Mouse (Mus musculus) neural tube, embryonic 15.5 days (tissue): ENCODE data around the gene Nabp1. TPM values are rescaled to one million over a fixed set of nuclear protein-coding genes. Genes with fewer than 3 reads are reported as not detected.

Experiments used
- ATAC-seq: fragments of 200-750 bp; cut with Nextera tagmentation; 2 replicates; pipeline ENCODE4 v1.8.0; 2017; ENCODE audit warnings: mild to moderate bottlenecking, moderate TSS enrichment, moderate library complexity; ENCODE audit not compliant: low FRiP score
- H3K27ac ChIP-seq: fragments of 300-500 bp; sonication (generic); replicated peaks from 2 replicates; pipeline ENCODE4 v1.5.1; 2015; ENCODE audit warnings: mild to moderate bottlenecking, inconsistent platforms
- H3K27me3 ChIP-seq: fragments of 300-500 bp; sonication (generic); replicated peaks from 2 replicates; pipeline ENCODE4 v1.6.1; 2015; ENCODE audit warnings: inconsistent platforms
- H3K36me3 ChIP-seq: fragments of 300-500 bp; sonication (generic); 2 replicates; pipeline ENCODE4 v1.6.1; 2015; ENCODE audit warnings: inconsistent platforms
- H3K4me1 ChIP-seq: fragments of 300-500 bp; sonication (generic); 2 replicates; pipeline ENCODE4 v1.6.1; 2015; ENCODE audit warnings: inconsistent platforms
- H3K4me2 ChIP-seq: fragments of 300-500 bp; sonication (generic); 2 replicates; pipeline ENCODE4 v1.6.1; 2015; ENCODE audit warnings: inconsistent platforms, mild to moderate bottlenecking, moderate library complexity
- H3K4me3 ChIP-seq: fragments of 300-500 bp; sonication (generic); replicated peaks from 2 replicates; pipeline ENCODE4 v1.5.1; 2015; ENCODE audit warnings: mild to moderate bottlenecking, inconsistent platforms
- H3K9ac ChIP-seq: fragments of 300-500 bp; sonication (generic); replicated peaks from 2 replicates; pipeline ENCODE4 v1.6.1; 2015; ENCODE audit warnings: mild to moderate bottlenecking, inconsistent platforms
- H3K9me3 ChIP-seq: fragments of 300-500 bp; sonication (generic); replicated peaks from 2 replicates; pipeline ENCODE4 v1.6.1; 2016; ENCODE audit warnings: inconsistent platforms
- WGBS: fragments of 180-500 bp; shearing (Covaris S2); methylation state at CpG from one replicate; pipeline ENCODE4 v1.1.7; 2015; ENCODE audit warnings: mixed read lengths; 5-methylcytosine and 5-hydroxymethylcytosine counted together
- polyA plus RNA-seq: library from polyadenylated mRNA; unstranded; fragments of >200 nt; fragmentation: Nextera tagmentation; extraction: Ambion mirVana; gene quantifications from 2 replicates; pipeline ENCODE4 v1.2.1, GENCODE M21; 2015

The Nabp1 gene
- 8.0 and 11.9 TPM in 2 replicates for polyA plus RNA-seq

DNA sequence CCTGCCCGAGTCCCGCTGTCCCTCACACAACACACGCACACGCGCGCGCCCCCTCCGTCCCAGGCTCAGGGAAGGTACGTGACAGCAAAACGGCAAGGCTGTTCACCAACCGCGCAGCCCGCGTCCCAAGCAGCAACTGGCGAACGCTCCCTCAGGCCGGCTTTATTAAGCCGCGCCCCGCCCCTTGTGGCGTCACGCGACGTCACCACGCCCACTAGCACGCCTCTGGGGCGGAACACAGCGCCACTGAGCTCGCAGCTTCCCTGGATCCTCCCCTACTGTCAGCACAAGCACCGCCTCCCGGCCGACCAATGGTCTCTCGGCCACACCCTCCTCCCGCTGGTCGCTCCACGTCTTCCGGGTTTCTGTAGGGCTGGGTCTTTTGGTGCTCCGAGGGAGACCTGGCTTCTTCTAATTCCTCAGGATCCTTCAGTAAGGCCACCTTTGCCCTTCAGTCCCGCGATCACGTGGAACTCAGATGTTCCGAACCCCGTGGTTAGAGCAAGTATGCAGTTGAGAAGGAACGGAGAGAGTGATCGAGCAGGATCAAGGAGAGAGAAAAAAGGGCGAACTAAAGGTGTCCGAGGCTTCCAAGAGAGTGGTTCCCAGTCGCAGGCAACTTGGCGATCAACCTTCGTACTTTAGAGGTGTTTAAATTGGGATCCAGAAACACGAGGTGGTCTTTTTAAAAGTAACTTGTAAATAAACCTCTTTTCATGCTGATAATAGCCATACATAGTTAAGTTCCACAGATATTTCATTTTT lies at the start of gene Nabp1:
Gene Nabp1, minus strand, starts transcription at position 164 of the 765 bp plus-strand sequence.
- Histone ChIP-seq H3K9ac (peak within 1 kb of the TSS; percentile 69), H3K4me3 (peak within 1 kb of the TSS; percentile 71), H3K4me2 (peak within 1 kb of the TSS; percentile 94), H3K36me3 (no peaks in the 10 kb centered on the region), H3K27ac (peak within 1 kb of the TSS; percentile 85), H3K27me3 (no peaks in the 10 kb centered on the region), H3K4me1 (peaks cover 9% of the 10 kb centered on the region; the same call in 1 of the 2 replicates), H3K9me3 (no peaks in the 10 kb centered on the region)
- peak; percentile 100 for ATAC-seq
- WGBS: under 1% methylated on average over 51 of the region's 51 CpGs

DNA sequence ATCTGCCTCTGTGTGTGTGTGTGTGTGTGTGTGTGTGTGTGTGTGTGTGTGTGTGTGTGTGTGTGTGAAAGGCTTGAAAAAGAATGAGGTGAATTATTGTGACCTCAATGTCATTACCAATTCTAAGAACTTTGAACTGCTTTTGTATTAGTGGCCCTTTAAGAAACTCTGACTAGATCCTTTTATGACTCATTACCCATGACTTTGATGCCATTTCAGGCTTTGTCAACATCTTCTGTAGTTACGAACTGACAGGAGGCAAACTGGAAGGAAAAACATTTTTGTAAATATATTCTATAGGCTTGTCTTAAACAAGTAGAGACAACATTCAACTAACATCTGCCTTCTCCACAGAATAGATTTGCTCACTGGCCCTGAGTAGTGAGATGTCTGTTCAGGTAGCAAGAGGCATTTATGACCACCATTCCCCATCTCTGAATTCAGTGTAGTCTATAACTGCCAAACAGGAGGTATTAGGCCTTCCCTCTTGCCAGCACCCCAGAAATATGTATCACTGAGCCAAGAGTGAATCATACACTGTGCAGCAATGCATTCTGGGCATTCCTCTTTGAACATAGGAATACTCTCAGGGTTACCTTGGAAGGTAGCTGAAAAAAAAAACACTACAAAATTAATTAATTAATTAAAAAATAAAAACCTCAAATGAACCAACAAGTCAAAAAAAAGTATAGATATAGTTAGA lies 47.5 kb upstream of the Nabp1 start:
- Histone ChIP-seq H3K9ac (no peak overlapping the region), H3K9me3 (no peaks in the 10 kb centered on the region), H3K4me3 (no peak overlapping the region), H3K4me2 (no peak overlapping the region), H3K36me3 (no peaks in the 10 kb centered on the region), H3K27me3 (no peaks in the 10 kb centered on the region), H3K4me1 (no peaks in the 10 kb centered on the region), H3K27ac (no peak overlapping the region)
- 64% methylated on average over 1 of the region's 1 CpGs for WGBS
- ATAC-seq: no peak

GRCm38 (mm10) chr1:51521651-51522050 lies 43.4 kb upstream of the Nabp1 start:
- Histone ChIP-seq H3K36me3 (no peaks in the 10 kb centered on the region), H3K27ac (no peak overlapping the region), H3K4me1 (no peaks in the 10 kb centered on the region), H3K9me3 (no peaks in the 10 kb centered on the region), H3K27me3 (no peaks in the 10 kb centered on the region), H3K9ac (no peak overlapping the region), H3K4me3 (no peak overlapping the region), H3K4me2 (no peak overlapping the region)
- 60% methylated on average over 8 of the region's 8 CpGs for WGBS
- no peak for ATAC-seq

DNA sequence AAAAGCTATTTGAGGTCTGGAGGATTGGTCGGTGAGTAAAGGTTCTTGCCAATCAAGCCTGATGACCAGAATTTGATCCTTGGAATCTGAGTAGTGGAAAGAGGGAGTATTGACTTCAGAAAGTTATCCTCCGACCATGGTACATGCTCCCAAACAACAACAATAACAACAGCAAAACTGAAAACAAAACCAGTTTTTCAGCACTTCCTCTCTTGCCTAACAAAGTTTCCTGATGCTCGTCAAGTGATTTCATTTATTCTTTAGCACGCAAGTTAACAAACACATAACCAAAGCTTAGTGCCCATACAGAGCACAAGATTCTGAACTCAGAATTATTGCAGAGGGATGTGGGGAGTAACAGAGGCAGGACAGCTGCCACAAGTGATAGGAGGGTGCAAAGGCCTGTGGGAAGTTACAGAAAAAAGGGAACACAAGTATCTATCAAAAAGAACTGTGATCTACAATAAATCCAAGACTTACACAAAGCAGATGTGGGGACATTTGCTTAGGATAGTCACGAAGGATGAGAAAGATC lies 42.1 kb upstream of the Nabp1 start:
- no peak for ATAC-seq
- Histone ChIP-seq H3K9me3 (no peaks in the 10 kb centered on the region), H3K4me2 (no peak overlapping the region), H3K27ac (no peak overlapping the region), H3K9ac (no peak overlapping the region), H3K4me3 (no peak overlapping the region), H3K4me1 (no peaks in the 10 kb centered on the region), H3K36me3 (no peaks in the 10 kb centered on the region), H3K27me3 (no peaks in the 10 kb centered on the region)
- 92% methylated on average over 5 of the region's 5 CpGs for WGBS

- Histone ChIP-seq H3K36me3 (no peaks in the 10 kb centered on the region), H3K9ac (no peak overlapping the region), H3K4me1 (no peaks in the 10 kb centered on the region), H3K27ac (no peak overlapping the region), H3K27me3 (no peaks in the 10 kb centered on the region), H3K4me3 (no peak overlapping the region), H3K9me3 (no peaks in the 10 kb centered on the region), H3K4me2 (no peak overlapping the region)
- WGBS: 89% methylated on average over 3 of the region's 3 CpGs
- ATAC-seq: no peak
Observed at GRCm38 (mm10) chr1:51519112-51519511, 40.9 kb upstream of the Nabp1 start.

GRCm38 (mm10) chr1:51515625-51516024 lies 37.4 kb upstream of the Nabp1 start:
- no peak for ATAC-seq
- no peaks in the 10 kb centered on the region for H3K36me3 ChIP-seq
- 87% methylated on average over 2 of the region's 2 CpGs for WGBS

GRCm38 (mm10) chr1:51515041-51515440 lies 36.8 kb upstream of the Nabp1 start:
- Histone ChIP-seq H3K4me1 (no peaks in the 10 kb centered on the region), H3K9me3 (no peaks in the 10 kb centered on the region), H3K27ac (no peak overlapping the region), H3K9ac (no peak overlapping the region), H3K4me2 (no peak overlapping the region), H3K4me3 (no peak overlapping the region), H3K36me3 (no peaks in the 10 kb centered on the region), H3K27me3 (no peaks in the 10 kb centered on the region)
- ATAC-seq: no peak
- WGBS: 87% methylated on average over 3 of the region's 3 CpGs

More at GRCm38 (mm10) chr1:51515625-51516024, 37.4 kb upstream of the Nabp1 start:
- no peaks in the 10 kb centered on the region for H3K4me1 ChIP-seq
- H3K9ac ChIP-seq: no peak overlapping the region
- H3K27ac ChIP-seq: no peak overlapping the region
- H3K27me3 ChIP-seq: no peaks in the 10 kb centered on the region
- H3K9me3 ChIP-seq: no peaks in the 10 kb centered on the region
- no peak overlapping the region for H3K4me2 ChIP-seq
- H3K4me3 ChIP-seq: no peak overlapping the region

GRCm38 (mm10) chr1:51514379-51514778 lies 36.2 kb upstream of the Nabp1 start:
- no peak overlapping the region for H3K4me3 ChIP-seq
- 93% methylated on average over 2 of the region's 2 CpGs for WGBS
- H3K4me2 ChIP-seq: no peak overlapping the region
- H3K9ac ChIP-seq: no peak overlapping the region
- no peak for ATAC-seq
- no peaks in the 10 kb centered on the region for H3K36me3 ChIP-seq
- no peaks in the 10 kb centered on the region for H3K9me3 ChIP-seq
- no peaks in the 10 kb centered on the region for H3K4me1 ChIP-seq
- H3K27ac ChIP-seq: no peak overlapping the region
- H3K27me3 ChIP-seq: no peaks in the 10 kb centered on the region

GRCm38 (mm10) chr1:51513059-51513713 lies 35.0 kb upstream of the Nabp1 start:
- no peak overlapping the region for H3K9ac ChIP-seq
- no peak for ATAC-seq
- H3K4me3 ChIP-seq: no peak overlapping the region
- no peak overlapping the region for H3K4me2 ChIP-seq
- H3K9me3 ChIP-seq: no peaks in the 10 kb centered on the region
- 82% methylated on average over 7 of the region's 7 CpGs for WGBS
- no peaks in the 10 kb centered on the region for H3K4me1 ChIP-seq
- no peaks in the 10 kb centered on the region for H3K36me3 ChIP-seq
- H3K27ac ChIP-seq: no peak overlapping the region
- no peaks in the 10 kb centered on the region for H3K27me3 ChIP-seq

DNA sequence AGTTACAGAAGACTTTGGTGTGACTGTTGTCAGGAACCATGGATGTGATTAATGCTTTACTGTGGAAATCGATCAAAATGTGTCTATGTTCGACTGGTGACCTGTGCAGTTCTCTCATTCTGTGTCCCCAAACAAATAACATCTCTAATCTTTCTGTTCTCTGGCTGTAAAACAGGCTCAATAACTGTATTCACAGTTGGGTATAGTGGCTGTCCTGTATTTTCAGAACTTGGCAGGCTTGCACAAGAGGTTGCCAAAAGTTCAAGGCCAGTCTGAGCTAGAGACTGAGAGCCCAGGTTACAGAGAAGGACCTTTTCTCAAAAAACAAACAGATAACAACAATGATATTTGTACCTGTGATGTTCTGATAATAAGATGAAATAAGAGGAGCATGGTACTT lies 34.1 kb upstream of the Nabp1 start:
- Histone ChIP-seq H3K4me3 (no peak overlapping the region), H3K27me3 (no peaks in the 10 kb centered on the region), H3K4me2 (no peak overlapping the region), H3K27ac (no peak overlapping the region), H3K9ac (no peak overlapping the region), H3K36me3 (no peaks in the 10 kb centered on the region), H3K4me1 (no peaks in the 10 kb centered on the region), H3K9me3 (no peaks in the 10 kb centered on the region)
- 82% methylated on average over 2 of the region's 2 CpGs for WGBS
- no peak for ATAC-seq

GRCm38 (mm10) chr1:51509776-51510175 lies 31.6 kb upstream of the Nabp1 start:
- no peaks in the 10 kb centered on the region for H3K36me3 ChIP-seq
- H3K4me2 ChIP-seq: no peak overlapping the region
- no peaks in the 10 kb centered on the region for H3K27me3 ChIP-seq
- H3K9me3 ChIP-seq: no peaks in the 10 kb centered on the region
- WGBS: 68% methylated on average over 8 of the region's 8 CpGs
- H3K4me3 ChIP-seq: no peak overlapping the region
- ATAC-seq: 0 out of 2 replicates have a peak, but pooled peaks have one; percentile 55
- H3K4me1 ChIP-seq: no peaks in the 10 kb centered on the region
- H3K27ac ChIP-seq: no peak overlapping the region
- no peak overlapping the region for H3K9ac ChIP-seq
